Mouse (Mus musculus) NIH3T3 (cell line): ENCODE measurements around the gene Fam89a.

Source experiments
- DNase-seq: peaks from one replicate; pipeline ENCODE4 v3.0.0-alpha.2; 2012; ENCODE audit warnings: low read depth

Fam89a gene

DNA sequence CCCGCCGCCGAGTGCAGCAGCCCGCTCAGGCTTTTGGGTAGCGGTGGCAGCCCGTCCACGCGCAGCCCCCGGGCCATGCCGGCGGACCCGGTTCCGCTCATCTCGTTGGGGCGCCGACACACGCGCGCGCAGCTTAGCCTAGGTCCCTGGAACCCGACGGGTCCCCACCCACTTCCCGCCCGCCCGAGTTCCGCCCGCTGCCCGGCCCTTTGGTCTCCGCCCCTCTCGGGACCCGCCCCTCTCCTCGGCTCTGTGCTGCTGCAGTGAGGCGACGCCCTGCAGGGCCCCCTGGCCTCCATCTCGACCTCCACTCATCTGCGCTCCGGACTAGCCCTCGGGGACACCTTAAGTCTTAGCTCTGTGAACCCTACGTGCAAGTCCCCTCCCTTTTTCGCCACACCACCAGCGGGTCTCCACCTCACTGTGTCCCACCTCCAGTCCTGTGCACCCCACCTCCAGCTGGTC lies at the start of gene Fam89a:
Gene Fam89a (minus strand): TSS at position 124 of the 465 bp plus-strand sequence.
- DNase-seq = no peak

DNA sequence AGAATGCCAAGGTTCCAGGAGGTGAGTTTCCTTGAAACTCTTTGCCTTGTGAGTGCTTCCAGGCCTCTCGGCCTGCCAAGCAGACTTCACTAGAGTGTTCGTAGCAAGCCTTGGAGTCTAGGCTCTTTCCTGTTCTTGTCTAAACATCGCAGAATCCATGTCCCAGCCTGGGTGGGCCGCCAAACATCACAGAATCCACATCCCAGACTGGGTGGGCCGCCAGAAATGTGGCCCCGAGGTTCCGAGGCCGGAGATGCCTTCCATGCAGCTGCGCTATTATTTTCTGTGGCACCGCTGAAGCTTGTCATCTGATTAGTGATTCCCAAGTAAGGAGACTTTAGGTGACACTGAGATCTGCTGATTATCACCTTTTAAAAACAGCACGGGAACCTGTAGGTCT lies 48.9 kb upstream of the Fam89a start:
- DNase-seq = no peak

DNA sequence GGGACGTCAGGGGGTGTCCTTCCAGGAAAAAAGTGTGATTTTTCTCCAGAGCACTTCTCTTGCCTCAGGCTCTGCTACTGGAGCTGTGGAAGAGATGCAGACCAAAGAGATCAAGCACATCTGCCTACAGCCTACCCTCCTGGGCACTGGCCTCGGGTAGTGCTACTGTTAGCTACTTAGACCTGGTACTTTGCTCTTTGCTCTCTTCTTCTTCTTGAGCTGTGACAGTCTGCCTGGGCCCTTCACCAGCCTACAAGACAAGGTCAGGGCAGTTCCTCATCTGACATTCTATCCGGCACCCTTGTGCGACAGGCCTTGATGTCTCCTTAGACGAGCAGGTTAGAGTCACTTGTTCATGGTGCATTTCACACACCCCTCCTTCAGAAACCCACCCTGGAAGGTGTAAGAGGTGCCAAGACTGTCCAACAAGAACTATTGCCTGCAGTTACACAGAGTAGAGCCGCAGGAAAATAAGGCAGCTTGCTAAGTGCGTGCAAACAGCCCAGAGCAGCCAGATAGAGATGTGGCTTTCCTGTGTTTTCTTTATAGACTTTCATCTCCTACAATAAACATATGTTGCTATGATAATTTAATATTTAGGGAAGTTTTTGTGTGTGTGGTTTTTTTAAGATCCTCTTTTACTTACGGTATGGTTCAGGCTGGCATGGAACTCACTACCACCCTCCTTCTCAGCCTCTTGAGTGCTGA lies 44.3 kb upstream of the Fam89a start:
- no peak for DNase-seq

- no peak for DNase-seq
These were observed 42.8 kb upstream of the Fam89a start for GRCm38 (mm10) chr8:124794486-124794780.

- DNase-seq = no peak
These were observed 42.2 kb upstream of the Fam89a start for GRCm38 (mm10) chr8:124793661-124794485.

DNA sequence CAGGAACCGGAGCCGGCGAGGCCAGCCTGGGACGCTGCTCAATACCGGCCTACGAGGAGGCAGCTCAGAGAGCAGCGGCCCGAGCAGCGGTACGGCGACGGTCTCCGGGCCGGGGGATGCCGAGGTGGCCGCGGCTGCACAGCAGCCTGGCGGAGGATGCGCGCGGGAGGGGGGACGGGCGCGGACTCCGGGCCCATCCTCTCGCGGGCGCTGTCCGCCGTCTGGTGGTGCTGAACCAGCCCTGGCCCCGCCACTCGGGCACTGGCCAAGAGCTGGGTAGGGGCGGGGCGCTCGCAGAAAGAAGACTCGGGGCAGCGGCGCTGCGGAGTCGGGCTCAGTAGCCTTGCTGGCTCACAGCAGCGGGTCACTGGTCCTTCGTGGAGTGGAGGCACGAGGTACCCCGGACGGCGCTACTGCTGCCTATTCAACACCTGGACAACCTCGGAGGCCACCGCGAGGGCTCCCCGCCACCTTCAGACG lies 41.6 kb upstream of the Fam89a start:
- peak; percentile 46 for DNase-seq

- no peak for DNase-seq
These were observed 41.1 kb upstream of the Fam89a start, which contains the start of gene Trim67 for GRCm38 (mm10) chr8:124792708-124793107. Gene Trim67 (plus strand): TSS chr8:124793092.

DNA sequence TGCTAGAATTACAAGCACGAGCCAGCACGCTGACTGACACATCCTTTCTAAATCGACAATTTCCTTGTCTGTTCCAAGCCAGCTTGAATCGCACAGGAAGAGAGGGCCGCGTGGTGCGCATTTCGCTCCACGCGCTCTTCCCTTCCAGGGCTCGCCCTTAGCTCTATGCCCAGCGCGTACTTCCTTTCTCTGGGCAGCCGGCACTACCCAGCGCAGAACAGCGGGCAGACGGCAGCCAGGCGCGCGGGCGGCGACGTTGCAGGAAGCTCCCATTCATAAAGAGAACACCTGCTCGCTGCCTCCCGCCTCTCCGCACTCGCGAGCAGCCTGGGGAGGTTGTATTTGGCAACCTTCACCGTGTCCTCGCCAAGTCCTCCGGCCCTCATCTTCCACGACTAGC lies 40.6 kb upstream of the Fam89a start:
- DNase-seq = no peak

DNA sequence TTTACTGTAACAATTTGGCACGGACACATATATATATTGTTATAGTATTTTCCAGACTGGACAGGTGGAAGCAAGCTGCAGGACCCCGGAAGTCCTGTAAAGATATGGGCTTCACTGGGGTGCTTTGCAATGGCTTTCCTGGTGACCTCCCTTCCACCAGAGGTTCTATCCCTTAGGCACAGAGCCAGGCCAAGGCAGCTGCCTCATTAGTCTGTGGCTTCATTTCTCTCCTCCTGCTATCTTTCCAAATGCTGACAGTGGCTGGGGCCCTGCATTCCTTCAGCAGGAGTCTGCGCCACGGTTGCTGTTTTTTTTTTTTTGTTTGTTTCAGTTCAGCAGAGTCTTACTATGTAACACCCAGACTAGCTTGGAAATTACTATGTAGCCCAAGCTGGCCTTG lies 40.1 kb upstream of the Fam89a start:
- no peak for DNase-seq

DNA sequence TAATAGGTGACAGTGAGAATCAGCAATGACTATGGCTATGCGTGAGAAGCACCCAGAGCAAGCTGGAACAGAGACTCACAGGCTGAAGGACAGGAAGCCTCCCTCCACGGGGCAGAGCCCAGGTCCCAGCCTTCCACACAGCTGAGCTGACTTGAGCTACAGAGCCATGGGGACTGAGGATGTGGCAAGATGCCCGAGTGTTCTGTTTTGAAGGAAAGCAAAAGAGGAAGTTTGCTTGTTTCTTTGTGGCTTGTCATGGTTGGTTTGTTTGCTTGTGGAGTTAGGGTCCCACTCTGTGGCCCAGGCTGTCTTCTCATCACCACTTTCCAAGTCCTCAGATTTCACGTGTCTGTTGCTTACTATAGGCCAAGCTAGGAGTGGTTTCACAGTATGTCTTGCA lies 39.0 kb upstream of the Fam89a start:
- DNase-seq = no peak

- DNase-seq = no peak
These were observed 33.0 kb upstream of the Fam89a start for GRCm38 (mm10) chr8:124784613-124785012.

GRCm38 (mm10) chr8:124783228-124783627 lies 31.6 kb upstream of the Fam89a start:
- no peak for DNase-seq

DNA sequence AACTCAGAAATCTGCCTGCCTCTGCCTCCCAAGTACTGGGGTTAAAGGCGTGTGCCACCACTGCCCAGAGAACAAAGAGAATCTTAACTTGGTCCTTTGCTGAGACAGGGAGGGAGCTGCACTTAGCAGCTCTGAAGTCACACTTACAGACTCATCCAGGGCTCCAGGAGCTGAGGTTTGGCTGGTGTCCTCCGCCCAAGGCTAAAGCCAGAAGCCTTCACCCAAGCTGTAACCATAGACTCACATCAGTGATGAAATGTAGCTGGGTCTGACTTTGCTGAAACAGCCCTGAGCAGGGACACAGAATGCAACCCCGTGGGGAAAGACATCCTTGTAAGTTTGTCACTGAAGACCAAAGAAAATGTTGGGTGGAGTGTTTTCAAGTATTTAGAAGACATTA lies 30.8 kb upstream of the Fam89a start:
- DNase-seq = peak; percentile 32

DNA sequence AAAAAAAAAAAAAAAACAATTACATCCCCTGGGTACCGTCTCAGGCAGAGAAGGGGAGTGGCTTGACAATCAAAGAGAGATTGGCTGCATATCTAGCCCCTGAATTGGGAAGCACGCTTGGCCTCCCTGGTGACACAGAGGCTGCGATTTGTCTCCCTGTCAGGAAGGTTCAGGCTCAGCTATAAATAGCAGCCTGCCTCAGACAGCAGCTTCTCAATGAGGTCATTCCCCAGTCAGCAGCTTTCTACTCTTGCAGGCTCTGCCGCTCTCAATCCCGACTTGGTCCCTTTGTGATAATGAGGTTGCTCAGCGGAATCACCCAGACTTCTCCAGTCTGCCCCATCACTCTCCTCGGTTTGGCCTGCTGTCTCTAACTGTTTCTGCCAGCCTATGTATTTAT lies 28.6 kb upstream of the Fam89a start:
- DNase-seq = peak; percentile 74

GRCm38 (mm10) chr8:124775695-124776094 lies 24.1 kb upstream of the Fam89a start:
- peak; percentile 66 for DNase-seq

GRCm38 (mm10) chr8:124772389-124772788 lies 20.8 kb upstream of the Fam89a start:
- no peak for DNase-seq

- DNase-seq = no peak
These were observed 11.4 kb upstream of the Fam89a start for GRCm38 (mm10) chr8:124763061-124763460.

DNA sequence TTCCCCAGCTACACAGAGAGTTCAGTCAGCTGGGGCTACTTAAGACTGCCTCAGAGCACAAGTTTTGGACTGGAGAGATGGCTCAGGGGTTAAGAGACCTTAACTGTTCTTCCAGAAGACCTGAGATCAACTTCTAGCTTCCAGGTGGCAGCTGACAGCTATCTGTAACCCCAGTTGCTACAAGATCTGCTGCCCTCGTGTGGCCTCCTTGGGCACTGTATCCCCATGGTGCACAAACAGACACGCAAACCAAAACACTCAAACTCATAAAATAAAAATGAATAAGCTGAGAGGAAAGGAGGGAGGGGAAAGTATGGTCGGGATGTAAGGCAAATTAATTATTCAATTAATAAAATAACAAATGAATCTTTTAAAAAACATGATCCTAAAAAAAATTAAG lies 6.9 kb upstream of the Fam89a start:
- DNase-seq = peak; percentile 38

- no peak for DNase-seq
These were observed 5.0 kb upstream of the Fam89a start for GRCm38 (mm10) chr8:124756601-124757000.

- DNase-seq = no peak
These were observed 4.5 kb upstream of the Fam89a start for GRCm38 (mm10) chr8:124756153-124756552.

GRCm38 (mm10) chr8:124755481-124755880 lies 3.8 kb upstream of the Fam89a start:
- DNase-seq = no peak

- no peak for DNase-seq
These were observed 3.2 kb upstream of the Fam89a start for GRCm38 (mm10) chr8:124754792-124755190.

- no peak for DNase-seq
These were observed 2.6 kb upstream of the Fam89a start for GRCm38 (mm10) chr8:124754101-124754791.
